In the genomic region with DNA sequence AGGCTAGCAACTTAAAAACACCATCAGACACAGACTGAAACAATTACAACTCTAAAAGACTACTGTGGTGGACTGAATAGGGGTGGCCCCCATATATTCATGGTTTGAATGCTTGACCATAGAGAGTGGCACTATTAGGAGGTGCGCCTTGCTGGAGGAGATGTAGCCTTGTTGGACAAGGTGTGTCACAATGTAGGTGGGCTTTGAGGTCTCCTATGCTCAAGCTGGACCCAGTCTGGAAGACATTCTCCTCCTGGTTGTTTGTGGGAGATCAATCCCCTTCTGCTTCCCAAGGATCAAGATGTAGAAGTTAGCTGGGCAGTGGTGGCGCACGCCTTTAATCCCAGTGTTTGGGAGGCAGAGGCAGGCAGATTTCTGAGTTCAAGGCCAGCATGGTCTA, we compare ENCODE assay signal across 35 mouse cellular contexts. TPM values are rescaled to one million over a fixed set of nuclear protein-coding genes. Genes with fewer than 3 reads are reported as not detected.
"Had no signal": no experiment of that assay in that cellular context is flagged by ENCODE, and none has a peak within 500 bp of the region (broad histone marks: within the 10 kb centered on the region; RNA-seq: fewer than 3 reads in every experiment).

No protein-coding gene starts in this region.

- H3K4me2 ChIP-seq: heart, embryonic 12.5 days; heart, embryonic 13.5 days; heart, embryonic 15.5 days; hindbrain, embryonic 12.5 days; hindbrain, embryonic 13.5 days; hindbrain, embryonic 14.5 days; hindbrain, embryonic 15.5 days; intestine, embryonic 15.5 days; kidney, embryonic 15.5 days had no signal

- H3K27me3 ChIP-seq: heart, embryonic 12.5 days; heart, embryonic 13.5 days; heart, embryonic 15.5 days; hindbrain, embryonic 12.5 days; hindbrain, embryonic 13.5 days; hindbrain, embryonic 15.5 days; intestine, embryonic 15.5 days; kidney, embryonic 15.5 days had no signal

- H3K4me1 ChIP-seq: heart, embryonic 10.5 days; heart, embryonic 12.5 days; heart, embryonic 15.5 days; hindbrain, embryonic 12.5 days had no signal

- ATAC-seq: hindbrain, embryonic 16.5 days; hindbrain, postnatal 0 days; inflammation-experienced regulatory T-cells, adult 6 months; intestine, embryonic 15.5 days; intestine, embryonic 16.5 days; intestine, postnatal 0 days had no signal

- H3K27ac ChIP-seq: heart, embryonic 10.5 days; heart, embryonic 13.5 days; heart, embryonic 15.5 days; hindbrain, embryonic 10.5 days; hindbrain, embryonic 12.5 days; hindbrain, embryonic 13.5 days; hindbrain, embryonic 14.5 days; hindbrain, embryonic 15.5 days; hindbrain, postnatal 0 days; intestine, embryonic 15.5 days; kidney, embryonic 15.5 days; kidney, postnatal 0 days; layer of hippocampus, adult 2 months had no signal

- H3K9me3 ChIP-seq: heart, embryonic 10.5 days; heart, embryonic 12.5 days; heart, embryonic 13.5 days; heart, embryonic 15.5 days; hindbrain, embryonic 10.5 days; hindbrain, embryonic 12.5 days; hindbrain, embryonic 13.5 days; hindbrain, embryonic 15.5 days; intestine, embryonic 15.5 days; kidney, embryonic 15.5 days had no signal

- H3K4me3 ChIP-seq: heart, embryonic 10.5 days; heart, embryonic 12.5 days; heart, embryonic 13.5 days; heart, embryonic 15.5 days; hindbrain, embryonic 10.5 days; hindbrain, embryonic 12.5 days; hindbrain, embryonic 13.5 days; hindbrain, embryonic 15.5 days; intestine, embryonic 15.5 days; kidney, embryonic 15.5 days; layer of hippocampus, adult 2 months had no signal

- H3K36me3 ChIP-seq: intestine, embryonic 15.5 days had no signal

- DNase-seq: heart, postnatal 10 days; heart, postnatal 14 days; heart, postnatal 36 days; heart, postnatal 4 days; kidney, adult 11 months; kidney, adult 18-20 months; kidney, adult 2 months; kidney, adult 8-10 months; kidney, adult 9 months; kidney, postnatal 10 days; kidney, postnatal 14 days; kidney, postnatal 25 days; kidney, postnatal 36 days; kidney, postnatal 4 days; layer of hippocampus, adult 9-11 months; layer of hippocampus, postnatal 36 days had no signal

- H3K9ac ChIP-seq: heart, embryonic 12.5 days; heart, embryonic 13.5 days; heart, embryonic 15.5 days; hindbrain, embryonic 12.5 days; hindbrain, embryonic 13.5 days; hindbrain, embryonic 14.5 days; hindbrain, embryonic 15.5 days; intestine, embryonic 15.5 days; kidney, embryonic 15.5 days had no signal

RNA-seq across cellular contexts. Expression of gene Lgi1, which starts 46.6 kb away (rescaled TPM):
- polyA plus RNA-seq: heart, embryonic 12.5 days; heart, embryonic 13.5 days; heart, postnatal 0 days had no signal
